In the genomic region with DNA sequence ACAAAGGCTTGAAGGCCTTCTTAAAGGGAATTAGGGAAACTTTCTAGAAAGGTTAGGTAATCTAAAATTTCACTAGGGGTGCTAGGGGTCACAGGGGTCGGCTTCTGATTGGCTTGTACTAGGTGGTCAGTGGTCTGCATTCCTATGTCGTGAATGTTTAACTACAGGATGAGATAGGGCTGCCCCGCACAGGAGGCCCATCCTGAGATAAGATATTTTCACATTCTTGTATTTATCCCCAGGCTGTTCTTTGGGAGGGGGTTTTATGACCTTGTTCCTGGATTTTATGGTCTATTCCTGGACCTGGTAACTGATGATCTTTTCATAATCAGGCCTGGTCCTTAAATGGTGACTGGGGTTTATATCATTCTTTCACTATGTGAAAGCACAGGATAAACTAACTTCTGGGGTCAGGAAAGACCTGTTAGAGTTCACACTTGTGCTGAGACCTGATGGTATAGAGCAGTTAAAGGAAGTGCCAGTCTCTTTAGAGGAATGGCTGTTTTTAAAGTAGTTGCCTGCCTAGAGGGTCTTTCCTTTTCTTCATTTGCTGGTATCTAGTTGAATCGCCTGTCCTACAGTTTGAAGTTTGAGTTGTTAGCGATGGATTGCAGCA, we compare ENCODE assay signal across 23 mouse cellular contexts.
A peak's percentile ranks its signal among the peaks of the same experiment; 100 is the strongest.
DNase-seq lines count a peak whose midpoint lies in the region; ATAC-seq and TF ChIP-seq lines count a peak whose summit lies in the region.
"Had no signal": no experiment of that assay in that cellular context is flagged by ENCODE, and none has a peak within 500 bp of the region (broad histone marks: within the 10 kb centered on the region; RNA-seq: fewer than 3 reads in every experiment).

No protein-coding gene starts in this region.

- DNase-seq in heart, adult 11 months: peak; percentile 34
- no peak for DNase-seq in heart, adult 2 months
- peak; percentile 77 for DNase-seq in yolk sac, embryonic 10.5 days (ENCODE audit: low spot score)
- DNase-seq in midbrain, postnatal 0 days (ENCODE audit: low spot score): no peak
- DNase-seq: adrenal gland, adult 8-10 months; adrenal gland, postnatal 14 days; adrenal gland, postnatal 36 days; B cell, adult 2 months; cerebellum, adult 11-12 months; cerebellum, adult 2 months; cerebellum, adult 9-10 months; cerebellum, postnatal 10 days; cerebellum, postnatal 25 days had no signal

- no peaks in the 10 kb centered on the region for H3K36me3 ChIP-seq in heart, adult 2 months (ENCODE audit: control insufficient read depth, insufficient read depth, low read length)
- no peaks in the 10 kb centered on the region for H3K36me3 ChIP-seq in intestine, embryonic 15.5 days
- no peaks in the 10 kb centered on the region for H3K36me3 ChIP-seq in midbrain, postnatal 0 days (ENCODE audit: insufficient read depth, low read length)
- H3K36me3 ChIP-seq: embryonic facial prominence, embryonic 10.5 days; embryonic facial prominence, embryonic 12.5 days; forebrain, embryonic 15.5 days; G1E had no signal

- no peak for TF ChIP-seq CTCF in heart, adult 2 months (IDR thresholded peaks at IDR 0.05)
- no peak for TF ChIP-seq CTCF in midbrain, postnatal 0 days (IDR thresholded peaks at IDR 0.05)

- no peaks in the 10 kb centered on the region for H3K9me3 ChIP-seq in intestine, embryonic 15.5 days
- H3K9me3 ChIP-seq in midbrain, postnatal 0 days (ENCODE audit: low read length): no peaks in the 10 kb centered on the region
- H3K9me3 ChIP-seq: embryonic facial prominence, embryonic 10.5 days; embryonic facial prominence, embryonic 12.5 days; forebrain, embryonic 13.5 days; forebrain, embryonic 15.5 days had no signal

- H3K4me2 ChIP-seq in intestine, embryonic 15.5 days (replicated peaks): no peak overlapping the region
- H3K4me2 ChIP-seq in midbrain, postnatal 0 days (ENCODE audit: low read depth, low read length, poor library complexity, severe bottlenecking): no peak overlapping the region
- H3K4me2 ChIP-seq: embryonic facial prominence, embryonic 12.5 days; forebrain, embryonic 13.5 days; forebrain, embryonic 15.5 days had no signal

- no peak overlapping the region for H3K27ac ChIP-seq in heart, adult 2 months
- no peak overlapping the region for H3K27ac ChIP-seq in intestine, embryonic 15.5 days
- H3K27ac ChIP-seq in midbrain, postnatal 0 days (ENCODE audit: low read depth, low read length): no peak overlapping the region
- H3K27ac ChIP-seq: embryonic facial prominence, embryonic 10.5 days; embryonic facial prominence, embryonic 12.5 days; forebrain, embryonic 13.5 days; forebrain, embryonic 15.5 days had no signal

- H3K79me2 ChIP-seq in heart, adult 2 months (replicated peaks; ENCODE audit: control insufficient read depth, insufficient read depth, low read length): no peaks in the 10 kb centered on the region

- no peaks in the 10 kb centered on the region for H3K4me1 ChIP-seq in heart, adult 2 months (ENCODE audit: control insufficient read depth, insufficient read depth, low read length)
- H3K4me1 ChIP-seq in intestine, embryonic 15.5 days (replicated peaks): no peaks in the 10 kb centered on the region
- no peaks in the 10 kb centered on the region for H3K4me1 ChIP-seq in midbrain, postnatal 0 days (ENCODE audit: insufficient read depth, low read length)
- H3K4me1 ChIP-seq: embryonic facial prominence, embryonic 10.5 days; embryonic facial prominence, embryonic 12.5 days; forebrain, embryonic 13.5 days; forebrain, embryonic 15.5 days had no signal

- peak; percentile 82 for ATAC-seq in intestine, embryonic 15.5 days
- no peak for ATAC-seq in midbrain, postnatal 0 days (ENCODE audit: low FRiP score)
- ATAC-seq: activated CD4-positive, CD25-positive, alpha-beta regulatory T cell, adult 4 months; CD4-positive, CD25-positive, alpha-beta regulatory T cell, adult 4 months; forebrain, embryonic 13.5 days; forebrain, embryonic 15.5 days; Patski had no signal

- TF ChIP-seq EP300 in heart, adult 2 months (IDR thresholded peaks at IDR 0.05; ENCODE audit: insufficient read depth, low read depth, low read length): no peak

- no peak overlapping the region for H3K4me3 ChIP-seq in heart, adult 2 months
- no peak overlapping the region for H3K4me3 ChIP-seq in intestine, embryonic 15.5 days (replicated peaks)
- no peak overlapping the region for H3K4me3 ChIP-seq in midbrain, postnatal 0 days (ENCODE audit: low read depth, low read length)
- H3K4me3 ChIP-seq: embryonic facial prominence, embryonic 10.5 days; embryonic facial prominence, embryonic 12.5 days; forebrain, embryonic 13.5 days; forebrain, embryonic 15.5 days had no signal

- H3K27me3 ChIP-seq in heart, adult 2 months (ENCODE audit: control insufficient read depth, insufficient read depth, low read length): no peaks in the 10 kb centered on the region
- no peaks in the 10 kb centered on the region for H3K27me3 ChIP-seq in intestine, embryonic 15.5 days (replicated peaks)
- no peaks in the 10 kb centered on the region for H3K27me3 ChIP-seq in midbrain, postnatal 0 days (ENCODE audit: insufficient read depth, low read length)
- H3K27me3 ChIP-seq: CH12.LX; embryonic facial prominence, embryonic 12.5 days; forebrain, embryonic 13.5 days; forebrain, embryonic 15.5 days; Patski had no signal

- WGBS in heart, adult 2 months: 34% methylated on average over 5 of the region's 5 CpGs
- WGBS in intestine, embryonic 15.5 days: 33% methylated on average over 5 of the region's 5 CpGs
- 83% methylated on average over 5 of the region's 5 CpGs for WGBS in midbrain, postnatal 0 days

- no peak overlapping the region for H3K9ac ChIP-seq in heart, adult 2 months (ENCODE audit: low read depth, low read length)
- no peak overlapping the region for H3K9ac ChIP-seq in intestine, embryonic 15.5 days
- no peak overlapping the region for H3K9ac ChIP-seq in midbrain, postnatal 0 days (replicated peaks; ENCODE audit: low read length, poor library complexity, severe bottlenecking)
- H3K9ac ChIP-seq: embryonic facial prominence, embryonic 12.5 days; forebrain, embryonic 13.5 days; forebrain, embryonic 15.5 days had no signal

- intact Hi-C loops in heart, adult 2 months (cut with DNase I): no loop called here

- TF ChIP-seq POLR2A in heart, adult 2 months (IDR thresholded peaks at IDR 0.05; ENCODE audit: insufficient read depth, low read depth, low read length): no peak

Comparison
In these comparisons a context has a peak if more than half of its experiments do, and no peak if none do; other contexts are left out.
1. DNase-seq: peak in heart, adult 11 months (single experiment) and yolk sac, embryonic 10.5 days (single experiment); none in heart, adult 2 months (0 of 2) and midbrain, postnatal 0 days (single experiment).